Mouse (Mus musculus): ENCODE measurements around the gene Zfp185.

- TF ChIP-seq CTCF (IDR thresholded peaks at IDR 0.05) (no peak), EP300 (IDR thresholded peaks at IDR 0.05) (no peak)
Observed at GRCm38 (mm10) chrX:73038831-73039230, 51.7 kb downstream of the Zfp185 start.

Measured in lung, postnatal 0 days (tissue).